Mouse (Mus musculus): ENCODE data around the gene Nsdhl. TPM values are rescaled to one million over a fixed set of nuclear protein-coding genes. Genes with fewer than 3 reads are reported as not detected.

The Nsdhl gene
- polyA plus RNA-seq (2012; rRNA removed), result 41.6 and 42.6 TPM in 2 replicates

DNA sequence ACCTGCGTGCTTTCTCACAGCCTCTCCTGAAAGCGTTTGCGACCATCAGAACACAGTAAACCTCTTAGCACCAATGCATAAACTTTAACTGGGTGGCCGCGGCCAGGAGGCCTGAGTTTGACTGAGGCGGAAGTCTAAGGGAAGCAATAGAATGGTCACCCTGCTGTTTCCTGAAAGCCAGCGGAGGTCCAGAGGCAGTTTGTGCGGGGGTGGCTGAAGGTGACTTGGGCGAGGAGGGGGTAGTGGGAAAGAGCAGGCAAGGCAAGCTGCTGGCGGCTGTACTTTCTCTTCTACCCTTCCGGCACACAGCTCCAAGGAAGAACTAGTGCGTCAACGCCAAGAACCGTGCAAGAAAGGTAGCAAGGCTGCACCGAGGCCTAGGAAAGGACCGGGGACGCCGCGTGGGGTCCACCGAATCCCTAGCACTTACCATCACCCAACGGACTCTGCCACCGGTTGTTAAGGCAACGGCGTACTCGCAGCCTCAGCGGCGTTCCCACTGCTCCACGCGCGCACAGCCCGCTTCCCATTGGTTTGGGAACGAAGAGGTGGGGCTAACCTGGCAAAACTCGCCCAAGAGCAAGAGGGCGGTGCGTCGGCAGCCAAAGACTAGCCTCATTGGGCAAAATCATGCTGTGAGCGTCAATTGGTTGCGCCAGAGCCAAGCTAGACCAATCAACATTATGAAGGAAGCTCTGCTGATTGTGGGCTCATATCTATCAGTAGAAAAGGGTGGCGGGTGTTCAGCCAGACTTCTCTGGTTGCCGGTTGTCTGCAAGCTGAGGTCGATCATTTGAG, at the start of gene Nsdhl, which contains the start of gene Cetn2:
TSS of gene Nsdhl (plus strand) at position 674 of the 798 bp plus-strand sequence.
TSS of gene Cetn2 (minus strand) at position 528 of the 798 bp plus-strand sequence.
- peak; percentile 98 for DNase-seq (ENCODE audit: low read depth)
- TF ChIP-seq POLR2A (IDR thresholded peaks at IDR 0.05; ENCODE audit: borderline replicate concordance, extremely low read depth, insufficient read depth, insufficient read length, poor library complexity, severe bottlenecking), result peak; percentile 15; the same call in 1 of the 2 replicates
- TF ChIP-seq CTCF (IDR thresholded peaks at IDR 0.05; ENCODE audit: borderline replicate concordance, extremely low read depth, insufficient read depth, insufficient read length), result no peak

GRCm38 (mm10) chrX:72895388-72896054, 22.8 kb upstream of the Nsdhl start:
- no peak for TF ChIP-seq POLR2A (IDR thresholded peaks at IDR 0.05; ENCODE audit: borderline replicate concordance, extremely low read depth, insufficient read depth, insufficient read length, poor library complexity, severe bottlenecking)
- TF ChIP-seq CTCF (IDR thresholded peaks at IDR 0.05; ENCODE audit: borderline replicate concordance, extremely low read depth, insufficient read depth, insufficient read length), result no peak
- DNase-seq (ENCODE audit: low read depth), result peak; percentile 95

DNA sequence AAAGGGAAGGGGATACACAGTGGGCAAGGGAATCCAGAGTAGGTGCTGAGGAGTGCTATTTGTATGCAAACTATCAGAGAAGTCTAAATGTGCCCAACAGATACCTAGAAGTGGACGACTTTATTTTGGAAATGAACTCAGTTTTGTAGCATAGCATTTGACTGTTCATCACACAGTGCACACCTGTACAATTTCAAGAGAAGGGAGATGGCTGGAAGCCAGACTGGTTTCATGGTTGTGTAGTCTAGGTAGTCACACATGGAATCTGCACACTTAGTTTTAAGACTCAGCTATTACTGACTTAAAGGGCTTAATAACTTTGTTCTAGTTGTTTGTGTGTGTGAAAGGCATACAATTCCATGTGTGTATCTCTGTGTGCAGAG, 22.3 kb upstream of the Nsdhl start:
- TF ChIP-seq POLR2A (IDR thresholded peaks at IDR 0.05; ENCODE audit: borderline replicate concordance, extremely low read depth, insufficient read depth, insufficient read length, poor library complexity, severe bottlenecking) (no peak), CTCF (IDR thresholded peaks at IDR 0.05; ENCODE audit: borderline replicate concordance, extremely low read depth, insufficient read depth, insufficient read length) (no peak)
- no peak for DNase-seq (ENCODE audit: low read depth)

DNA sequence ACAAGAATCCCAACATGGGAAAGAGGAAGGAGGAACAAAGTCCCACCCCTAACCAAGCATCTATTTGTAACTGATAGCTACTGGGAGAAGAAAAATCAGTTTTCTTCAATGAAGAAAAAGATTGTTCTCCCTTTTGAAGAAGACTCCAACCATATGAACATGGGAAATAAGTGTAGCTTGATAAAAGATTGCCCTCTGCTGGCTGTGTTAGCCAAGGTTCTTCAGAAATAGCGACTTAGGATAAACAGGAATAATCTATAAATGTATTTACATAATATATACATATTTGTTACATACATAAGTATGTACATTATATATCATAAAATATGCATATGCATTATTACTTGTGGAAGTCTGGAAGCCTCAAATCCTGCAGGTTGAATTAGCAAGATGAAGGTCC, 15.8 kb upstream of the Nsdhl start:
- peak; percentile 63 for DNase-seq (ENCODE audit: low read depth)
- TF ChIP-seq POLR2A (IDR thresholded peaks at IDR 0.05; ENCODE audit: borderline replicate concordance, extremely low read depth, insufficient read depth, insufficient read length, poor library complexity, severe bottlenecking) (no peak), CTCF (IDR thresholded peaks at IDR 0.05; ENCODE audit: borderline replicate concordance, extremely low read depth, insufficient read depth, insufficient read length) (no peak)

GRCm38 (mm10) chrX:72907619-72908403, 10.5 kb upstream of the Nsdhl start:
- no peak for DNase-seq (ENCODE audit: low read depth)
- no peak for TF ChIP-seq POLR2A (IDR thresholded peaks at IDR 0.05; ENCODE audit: borderline replicate concordance, extremely low read depth, insufficient read depth, insufficient read length, poor library complexity, severe bottlenecking)
- TF ChIP-seq CTCF (IDR thresholded peaks at IDR 0.05; ENCODE audit: borderline replicate concordance, extremely low read depth, insufficient read depth, insufficient read length), result no peak

- TF ChIP-seq POLR2A (IDR thresholded peaks at IDR 0.05; ENCODE audit: borderline replicate concordance, extremely low read depth, insufficient read depth, insufficient read length, poor library complexity, severe bottlenecking) (no peak), CTCF (IDR thresholded peaks at IDR 0.05; ENCODE audit: borderline replicate concordance, extremely low read depth, insufficient read depth, insufficient read length) (peak; percentile 51; the same call in 1 of the 2 replicates)
- peak; percentile 82 for DNase-seq (ENCODE audit: low read depth)
Measured at GRCm38 (mm10) chrX:72908404-72908741, 10.0 kb upstream of the Nsdhl start.

DNA sequence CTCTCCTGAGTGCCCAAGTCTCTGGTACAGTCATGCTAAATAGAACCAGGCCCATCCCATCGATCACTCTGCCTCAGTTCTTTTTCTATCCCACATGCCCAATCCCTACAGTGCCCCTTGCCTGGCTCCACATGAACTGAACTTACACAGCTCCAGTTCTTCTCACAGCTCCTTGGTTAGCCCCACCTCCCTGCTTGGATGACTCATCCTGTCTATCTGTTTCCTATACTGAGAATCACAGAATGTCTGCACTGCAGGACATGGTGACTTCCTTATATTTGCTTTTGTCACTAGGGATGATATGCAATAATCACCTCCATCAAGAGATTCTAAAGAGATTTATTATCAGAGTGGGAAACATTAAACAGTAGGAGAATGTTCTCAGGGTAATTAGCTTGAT, 6.7 kb upstream of the Nsdhl start:
- TF ChIP-seq POLR2A (IDR thresholded peaks at IDR 0.05; ENCODE audit: borderline replicate concordance, extremely low read depth, insufficient read depth, insufficient read length, poor library complexity, severe bottlenecking) (no peak), CTCF (IDR thresholded peaks at IDR 0.05; ENCODE audit: borderline replicate concordance, extremely low read depth, insufficient read depth, insufficient read length) (no peak)
- no peak for DNase-seq (ENCODE audit: low read depth)

- no peak for DNase-seq (ENCODE audit: low read depth)
- no peak for TF ChIP-seq POLR2A (IDR thresholded peaks at IDR 0.05; ENCODE audit: borderline replicate concordance, extremely low read depth, insufficient read depth, insufficient read length, poor library complexity, severe bottlenecking)
- no peak for TF ChIP-seq CTCF (IDR thresholded peaks at IDR 0.05; ENCODE audit: borderline replicate concordance, extremely low read depth, insufficient read depth, insufficient read length)
Measured at GRCm38 (mm10) chrX:72918682-72919059, 314 bp downstream of the Nsdhl start.

DNA sequence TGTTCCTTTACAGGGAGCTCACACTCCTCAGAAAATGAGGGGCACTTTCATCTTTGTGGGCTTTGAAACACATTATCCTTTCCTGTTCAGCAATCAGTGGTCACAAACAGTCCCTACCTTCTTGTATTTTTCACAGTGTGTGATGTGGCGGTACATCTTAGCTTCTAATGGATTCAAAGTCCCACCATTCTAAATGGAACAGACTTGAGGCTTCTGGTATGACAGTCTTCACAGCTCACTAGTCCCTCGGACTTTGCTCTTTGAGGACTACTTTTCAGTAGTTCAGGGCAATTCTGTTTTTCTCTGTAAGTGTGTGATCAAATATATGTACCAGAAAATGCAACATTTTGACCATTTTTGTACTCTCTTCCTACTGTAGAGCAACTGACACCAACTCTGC, 3.0 kb downstream of the Nsdhl start:
- TF ChIP-seq CTCF (IDR thresholded peaks at IDR 0.05; ENCODE audit: borderline replicate concordance, extremely low read depth, insufficient read depth, insufficient read length), result no peak
- TF ChIP-seq POLR2A (IDR thresholded peaks at IDR 0.05; ENCODE audit: borderline replicate concordance, extremely low read depth, insufficient read depth, insufficient read length, poor library complexity, severe bottlenecking), result no peak
- no peak for DNase-seq (ENCODE audit: low read depth)

- no peak for TF ChIP-seq CTCF (IDR thresholded peaks at IDR 0.05; ENCODE audit: borderline replicate concordance, extremely low read depth, insufficient read depth, insufficient read length)
- no peak for TF ChIP-seq POLR2A (IDR thresholded peaks at IDR 0.05; ENCODE audit: borderline replicate concordance, extremely low read depth, insufficient read depth, insufficient read length, poor library complexity, severe bottlenecking)
- DNase-seq (ENCODE audit: low read depth), result no peak
Measured at GRCm38 (mm10) chrX:72953464-72953863, 35.1 kb downstream of the Nsdhl start.

DNA sequence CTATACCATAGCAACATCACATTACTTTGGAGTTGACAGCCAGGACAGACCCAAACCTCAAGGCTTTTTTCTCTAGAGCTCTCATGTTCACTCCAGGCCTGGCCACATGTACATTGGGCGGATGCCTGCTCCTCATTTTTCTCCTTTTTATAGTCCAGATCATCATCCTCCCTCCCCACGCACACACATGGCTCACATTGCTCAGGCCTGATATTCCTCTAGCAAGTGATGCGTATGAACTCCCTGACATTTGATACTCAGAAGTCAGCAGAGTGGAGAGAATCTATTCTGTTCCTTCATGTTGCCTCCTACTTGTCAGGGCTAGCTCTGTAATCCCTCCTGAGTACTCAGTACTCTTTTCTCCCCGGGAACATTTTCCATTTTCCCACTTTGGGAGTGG, 38.1 kb downstream of the Nsdhl start:
- no peak for DNase-seq (ENCODE audit: low read depth)
- no peak for TF ChIP-seq CTCF (IDR thresholded peaks at IDR 0.05; ENCODE audit: borderline replicate concordance, extremely low read depth, insufficient read depth, insufficient read length)
- TF ChIP-seq POLR2A (IDR thresholded peaks at IDR 0.05; ENCODE audit: borderline replicate concordance, extremely low read depth, insufficient read depth, insufficient read length, poor library complexity, severe bottlenecking), result no peak
